Mouse (Mus musculus): ENCODE data around the gene Dand5.

Gene Dand5

DNA sequence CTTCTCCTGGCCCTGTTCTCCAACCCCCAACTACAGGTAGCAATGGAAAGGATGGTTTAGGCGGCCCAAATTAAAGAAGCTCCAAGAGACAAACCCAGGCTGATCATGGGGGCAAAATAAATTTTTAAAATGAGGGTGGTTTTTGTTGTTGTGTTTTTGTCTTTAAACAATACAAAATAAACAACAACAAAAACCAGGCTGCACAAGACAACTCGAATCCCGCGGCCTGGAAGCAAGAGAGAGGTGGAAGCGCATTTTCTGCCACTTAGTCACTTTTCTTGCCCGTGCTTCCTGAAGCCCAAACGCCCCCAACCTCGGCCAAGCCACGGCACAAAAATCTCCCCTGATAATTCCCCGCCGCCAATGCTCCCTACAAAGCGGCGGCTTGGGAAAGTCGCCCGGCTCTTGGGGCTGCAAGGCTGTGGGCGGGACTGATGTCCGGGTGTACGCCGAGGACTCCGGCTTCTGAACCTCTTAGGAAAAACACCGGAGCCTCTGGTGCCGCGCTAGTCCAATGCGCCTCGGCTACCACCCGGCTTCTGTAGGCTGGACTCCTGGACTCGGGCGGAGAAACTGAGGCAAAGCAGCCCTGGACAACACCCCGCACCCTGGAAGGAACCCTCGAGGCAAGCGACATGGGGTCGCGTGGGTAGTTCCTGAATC, 38.6 kb downstream of the Dand5 start:
- no peak for DNase-seq (ENCODE audit: low spot score)

DNA sequence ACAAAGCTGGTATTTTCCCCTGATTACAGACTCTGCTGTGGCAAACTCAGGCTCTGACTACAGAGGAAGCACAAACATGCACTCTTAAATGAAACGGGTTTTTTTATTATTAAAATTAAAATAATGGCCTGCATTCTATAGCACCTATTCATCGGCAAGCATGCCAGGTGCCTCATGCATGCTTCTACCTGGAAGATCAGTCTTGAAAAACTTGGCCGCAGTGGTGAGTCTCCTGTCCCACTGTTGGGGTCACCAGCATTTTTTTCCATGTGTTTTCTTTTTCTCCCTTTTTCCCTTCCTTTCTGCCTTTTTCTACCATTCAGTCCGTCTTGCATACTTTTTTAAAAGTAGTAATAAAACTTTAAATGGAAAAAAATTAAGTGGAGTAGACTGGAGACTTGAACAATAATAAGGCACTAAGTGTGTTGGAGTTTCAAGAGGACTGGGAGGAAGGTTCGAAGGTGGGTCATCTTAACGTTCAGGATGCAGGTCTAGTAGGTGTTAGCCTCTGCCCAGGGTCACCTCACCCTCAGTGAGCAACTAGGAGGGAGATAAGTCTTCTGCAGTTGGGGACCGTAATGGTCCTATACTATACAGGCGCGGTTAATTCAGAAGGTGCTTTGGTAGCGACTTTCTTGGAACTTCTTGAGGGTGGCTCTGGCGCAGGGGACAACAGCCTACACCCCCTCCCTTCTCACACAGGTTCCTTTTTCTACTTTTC, 39.3 kb downstream of the Dand5 start:
- no peak for DNase-seq (ENCODE audit: low spot score)

DNA sequence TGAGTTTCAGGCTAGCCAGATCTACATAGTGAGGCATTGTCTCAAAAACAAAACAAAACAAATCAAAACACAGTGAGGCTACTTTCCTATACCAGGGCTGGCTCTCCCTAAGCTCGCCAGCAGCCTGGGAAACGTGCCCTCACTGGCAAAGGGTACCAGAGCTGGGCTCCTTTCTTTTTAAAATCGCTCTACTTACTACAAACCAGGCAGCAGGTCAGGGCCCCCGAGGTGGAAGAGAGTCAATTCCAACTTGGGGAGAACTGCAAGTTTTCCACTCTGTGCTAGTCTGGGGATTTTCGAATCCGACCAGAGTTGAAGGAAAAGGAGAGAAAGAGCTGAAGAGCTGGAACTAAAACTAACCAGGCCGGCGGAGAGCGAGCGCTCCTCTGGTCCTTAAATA, 39.9 kb downstream of the Dand5 start:
- DNase-seq (ENCODE audit: low spot score): no peak

DNA sequence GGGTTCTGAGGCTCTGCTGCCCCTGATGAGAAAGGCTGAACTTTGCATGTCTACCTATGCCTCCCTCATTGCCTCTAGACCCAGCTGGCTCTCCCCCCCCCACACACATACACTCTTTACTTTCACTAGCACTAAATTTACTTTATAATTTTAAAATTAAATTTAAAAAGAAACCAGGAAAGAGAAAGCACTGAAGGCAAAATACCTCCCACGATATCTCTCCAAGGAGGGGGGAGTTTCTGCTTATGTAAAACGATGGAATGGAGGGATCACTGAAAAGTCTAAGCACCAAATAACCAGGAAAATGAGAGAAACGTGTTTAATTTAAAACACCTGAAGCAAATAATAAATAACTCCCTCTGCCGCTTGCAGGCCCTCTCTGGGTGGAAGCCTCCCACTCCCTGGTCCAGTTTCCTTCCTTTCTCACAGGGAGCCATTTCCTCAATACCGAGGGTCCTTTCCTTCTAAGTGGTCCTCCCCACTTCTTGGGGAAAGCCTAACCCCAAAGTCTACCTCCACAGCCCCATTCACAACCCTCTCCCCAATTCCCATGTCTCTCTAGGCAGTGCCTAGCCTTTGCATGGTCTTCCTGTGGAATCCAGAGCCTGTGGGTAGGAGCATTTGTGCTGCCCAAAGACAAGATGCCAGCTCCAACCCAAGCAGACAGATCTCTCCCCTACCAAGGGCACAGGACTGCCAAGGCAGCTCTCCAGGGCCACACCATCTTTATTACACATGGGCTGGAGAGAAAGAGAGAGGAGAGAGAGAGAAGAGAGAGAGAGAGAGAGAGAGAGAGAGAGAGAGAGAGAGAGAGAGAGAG, 40.7 kb downstream of the Dand5 start:
- no peak for DNase-seq (ENCODE audit: low spot score)

DNA sequence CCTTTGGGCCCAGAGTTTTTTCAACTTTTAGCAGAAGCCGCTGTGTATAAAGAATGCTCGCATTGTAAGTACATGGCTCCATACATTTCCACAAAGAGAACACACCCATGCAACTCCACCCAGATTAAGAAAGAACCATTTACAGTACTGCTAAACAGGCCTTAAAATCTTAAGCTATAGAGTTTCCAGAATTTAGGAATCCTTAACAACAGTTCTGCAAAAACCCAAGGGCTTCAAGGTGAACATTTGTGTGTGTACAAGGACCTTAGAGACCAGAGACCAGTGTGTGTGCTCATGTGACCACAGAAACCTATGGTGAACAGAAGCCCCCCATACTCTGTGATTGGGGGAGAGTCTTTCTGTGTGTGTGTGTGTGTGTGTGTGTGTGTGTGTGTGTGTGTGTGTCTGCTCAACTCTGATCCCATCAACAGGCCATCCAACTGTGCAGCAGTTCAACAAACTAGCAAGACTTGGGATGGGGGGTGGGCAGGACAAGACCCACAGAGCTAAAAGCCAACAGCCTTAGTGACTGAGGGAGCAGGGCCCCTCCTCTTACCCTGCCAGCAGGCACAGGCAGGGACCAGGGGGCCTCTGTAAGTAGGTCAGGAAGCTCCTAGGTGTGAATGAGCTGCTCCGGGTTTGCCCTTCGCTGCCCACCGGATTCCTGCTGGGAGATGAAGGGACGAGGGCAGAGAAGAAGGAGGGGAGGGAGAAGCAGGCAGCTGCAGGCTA, 41.5 kb downstream of the Dand5 start:
- no peak for DNase-seq (ENCODE audit: low spot score)

DNA sequence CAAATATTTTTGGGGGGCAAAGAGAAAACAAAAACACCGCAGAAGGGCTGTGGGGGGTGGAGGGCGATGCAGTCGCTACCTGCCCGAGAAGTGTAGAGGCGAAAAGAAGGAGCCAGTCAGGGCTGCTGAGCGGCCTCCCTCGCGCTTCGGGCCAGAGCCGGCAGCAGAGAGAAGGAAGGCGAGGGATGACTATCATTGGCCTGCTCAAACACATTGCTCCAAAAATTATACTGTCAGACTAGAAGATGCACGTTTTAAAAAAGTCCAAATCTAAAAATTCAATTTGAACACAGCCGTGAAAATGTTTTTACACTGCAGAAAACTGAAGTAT, 42.4 kb downstream of the Dand5 start:
- DNase-seq (ENCODE audit: low spot score): no peak

DNA sequence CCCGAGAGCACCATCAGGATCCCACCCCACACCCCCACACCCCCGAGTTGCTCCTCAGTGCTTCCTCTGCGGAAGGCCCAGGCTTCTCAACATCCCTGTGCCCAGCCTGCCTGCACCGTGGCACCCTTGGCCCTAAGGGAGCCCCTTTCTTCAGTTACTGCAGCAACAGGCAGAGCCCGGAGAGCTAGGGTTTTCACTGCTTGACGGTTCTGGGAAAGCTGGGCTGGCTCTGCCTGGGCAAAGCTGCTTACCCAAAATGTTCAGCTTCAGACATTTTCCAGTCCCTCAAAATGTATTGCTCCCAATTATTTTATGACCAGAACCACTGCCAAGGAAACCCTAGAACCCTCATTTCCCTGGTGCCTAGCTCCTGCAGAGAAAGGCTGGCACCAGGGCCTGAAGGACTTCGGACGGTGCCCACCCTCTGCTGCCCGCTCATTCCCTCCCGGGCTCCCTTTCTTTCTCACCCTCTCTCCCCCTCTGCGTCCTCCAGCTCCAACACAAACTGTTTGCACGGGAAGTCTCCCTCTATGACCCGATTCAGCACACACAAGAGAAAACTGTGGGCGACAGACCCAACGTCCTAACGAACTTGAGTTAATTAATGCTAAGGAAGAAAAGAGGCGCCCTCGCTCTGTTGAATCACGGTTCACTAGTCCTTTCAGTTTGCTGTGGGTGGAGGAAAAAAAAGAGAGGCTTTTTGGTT, 43.0 kb downstream of the Dand5 start:
- no peak for DNase-seq (ENCODE audit: low spot score)

DNA sequence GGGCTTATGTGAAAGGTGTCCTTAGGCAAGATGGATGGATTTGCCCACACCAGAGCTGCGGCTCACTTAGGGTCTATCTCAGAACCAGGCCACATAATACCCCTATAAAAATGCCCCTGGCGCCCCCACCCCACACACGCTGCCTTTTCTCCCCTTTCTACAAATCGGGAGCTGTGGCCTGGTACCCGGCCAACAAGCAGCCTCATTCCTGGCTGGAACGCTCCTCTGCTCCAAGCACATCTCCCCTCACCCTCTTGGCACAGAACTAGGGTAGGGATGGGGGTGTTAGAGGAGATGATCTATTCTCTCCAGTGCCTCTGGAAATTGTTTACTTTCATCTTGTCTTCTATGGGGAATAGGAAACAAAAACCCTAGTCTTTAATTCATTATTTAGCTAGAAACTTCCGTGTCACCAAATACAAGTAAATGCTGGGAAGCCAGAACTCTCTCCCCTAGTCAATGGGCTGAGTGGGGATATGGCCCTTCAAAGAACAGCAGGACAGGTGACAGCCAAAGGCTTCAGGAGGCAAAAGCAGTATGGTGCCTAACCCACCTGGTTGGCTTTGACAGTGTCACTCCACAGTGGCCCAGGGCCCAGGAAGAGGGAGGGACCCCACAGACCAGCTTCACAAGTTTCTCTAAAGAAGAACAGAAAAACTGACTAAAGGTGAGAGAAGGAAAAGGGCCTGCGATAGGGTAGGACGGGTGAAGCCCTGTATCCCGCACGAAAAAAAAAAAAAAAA, 43.8 kb downstream of the Dand5 start:
- DNase-seq (ENCODE audit: low spot score): no peak

DNA sequence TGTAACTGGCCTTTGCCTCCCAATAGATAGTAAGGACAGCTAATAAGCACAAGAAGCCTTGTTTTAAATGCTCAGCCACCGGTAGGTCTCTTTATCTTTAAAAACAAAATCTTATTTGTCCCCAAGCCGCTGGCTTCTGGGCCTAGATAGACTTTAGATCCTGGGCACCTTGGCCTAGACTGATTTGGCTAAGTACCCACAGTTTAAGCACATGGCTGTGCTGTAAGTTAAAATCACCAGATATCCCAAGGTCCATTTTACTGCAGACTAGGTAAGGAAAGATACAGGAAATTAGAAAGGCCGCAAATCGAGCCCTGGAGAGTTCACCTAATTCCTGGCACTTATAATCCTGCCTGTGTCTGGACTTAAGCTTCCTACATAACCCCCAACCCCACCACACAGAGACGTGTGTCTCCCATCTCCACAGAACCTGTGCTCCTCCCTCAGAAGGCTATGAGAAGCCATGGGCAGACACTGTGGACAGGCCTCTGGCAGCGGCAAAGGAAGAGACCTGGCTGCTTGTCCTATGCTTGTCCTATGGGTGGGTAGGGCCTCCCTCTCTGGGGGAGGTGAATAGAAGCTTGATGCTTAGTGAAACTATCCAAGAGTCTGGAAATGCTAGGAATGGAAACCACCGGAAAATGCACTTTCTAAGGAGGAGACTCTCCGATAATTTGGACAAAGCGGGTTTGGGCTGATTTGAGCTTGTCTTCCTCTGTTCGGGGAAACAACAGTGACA, 44.6 kb downstream of the Dand5 start:
- no peak for DNase-seq (ENCODE audit: low spot score)

DNA sequence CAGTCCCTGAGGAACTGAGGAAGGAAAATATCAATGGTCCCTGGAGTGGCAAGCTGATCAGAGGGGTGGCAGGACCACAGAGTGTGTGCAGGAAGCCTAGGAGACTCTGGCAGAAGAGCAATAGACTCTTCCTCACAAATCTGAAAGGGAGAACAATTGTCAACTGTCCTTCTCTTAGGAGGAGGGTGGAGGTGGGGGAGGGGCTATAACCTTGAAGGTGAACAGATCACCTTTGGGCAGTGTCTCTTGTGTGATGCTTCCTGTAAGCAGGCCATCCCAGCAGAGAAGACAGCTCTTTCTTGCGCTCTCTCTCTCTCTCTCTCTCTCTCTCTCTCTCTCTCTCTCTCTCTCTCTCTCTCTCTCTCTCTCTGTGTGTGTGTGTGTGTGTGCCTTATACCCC, 46.1 kb downstream of the Dand5 start:
- DNase-seq (ENCODE audit: low spot score): no peak

DNA sequence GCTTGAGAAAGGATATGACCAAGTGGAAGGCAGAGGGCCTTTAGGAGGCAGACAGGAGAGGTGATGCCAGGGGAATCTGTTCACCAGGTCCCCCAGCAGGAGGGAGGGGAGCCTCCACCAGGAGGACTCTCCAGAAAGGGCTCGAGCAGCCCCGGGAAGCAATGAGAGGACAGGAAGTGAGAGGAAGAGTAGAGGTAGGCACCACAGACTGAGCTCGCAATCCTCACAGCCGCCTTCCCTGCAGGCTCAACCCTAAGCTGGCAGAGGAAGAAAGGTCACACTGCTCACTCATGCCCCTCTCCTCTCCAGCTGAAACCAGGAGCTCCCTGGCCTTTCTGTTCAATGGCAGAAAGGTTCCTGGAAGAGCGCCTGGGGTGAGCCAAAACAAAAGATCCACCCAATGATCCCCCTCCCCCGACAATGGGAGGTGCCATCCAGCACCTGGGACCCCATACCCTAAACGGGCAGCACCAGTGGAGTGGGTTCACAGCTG, 47.0 kb downstream of the Dand5 start:
- DNase-seq (ENCODE audit: low spot score): no peak

DNA sequence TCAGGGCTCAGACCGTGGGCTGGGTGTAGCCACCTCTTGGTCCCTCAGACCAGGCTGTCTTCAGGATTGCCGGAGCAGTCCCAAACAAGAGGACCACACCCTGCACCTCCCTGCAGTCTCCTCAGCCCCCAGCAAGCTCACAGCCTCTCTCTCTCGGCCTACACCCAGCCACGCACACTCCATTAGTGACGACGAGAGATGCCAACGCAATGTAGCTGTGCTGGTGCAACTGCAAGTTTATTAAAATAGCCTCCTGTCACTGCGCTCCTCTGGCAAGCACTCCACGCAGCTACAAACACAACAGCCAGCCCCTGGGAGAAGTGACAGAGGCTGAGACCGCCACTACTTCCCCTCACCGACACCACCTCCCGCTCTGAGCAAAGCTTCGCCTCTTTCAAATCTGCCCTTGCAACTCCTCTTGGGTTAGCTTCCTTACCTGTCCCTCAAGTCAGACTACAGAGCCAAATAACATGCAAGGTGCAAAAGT, 47.5 kb downstream of the Dand5 start:
- no peak for DNase-seq (ENCODE audit: low spot score)

DNA sequence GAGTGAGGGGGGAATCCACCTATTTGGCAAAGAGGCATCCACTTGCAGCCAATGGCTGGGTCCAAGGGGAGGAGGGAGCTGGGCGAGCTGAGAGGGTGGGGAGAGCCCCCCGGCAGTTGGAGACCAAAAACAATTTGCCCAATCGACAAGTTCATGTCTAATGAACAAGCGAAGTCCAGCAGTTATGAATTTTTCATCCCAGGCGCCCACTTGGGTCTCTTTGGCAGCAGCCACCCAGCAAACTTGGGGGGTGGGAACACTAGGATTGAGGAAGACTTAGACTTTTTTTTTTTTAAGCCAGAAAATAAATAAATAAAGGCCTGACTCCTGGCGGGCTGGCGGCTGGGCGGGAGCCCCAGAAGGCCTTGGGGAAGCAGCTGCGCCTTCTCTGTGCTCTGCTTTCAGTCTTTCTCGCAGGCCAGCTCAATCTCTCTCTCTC, 48.1 kb downstream of the Dand5 start:
- DNase-seq (ENCODE audit: low spot score): no peak

DNA sequence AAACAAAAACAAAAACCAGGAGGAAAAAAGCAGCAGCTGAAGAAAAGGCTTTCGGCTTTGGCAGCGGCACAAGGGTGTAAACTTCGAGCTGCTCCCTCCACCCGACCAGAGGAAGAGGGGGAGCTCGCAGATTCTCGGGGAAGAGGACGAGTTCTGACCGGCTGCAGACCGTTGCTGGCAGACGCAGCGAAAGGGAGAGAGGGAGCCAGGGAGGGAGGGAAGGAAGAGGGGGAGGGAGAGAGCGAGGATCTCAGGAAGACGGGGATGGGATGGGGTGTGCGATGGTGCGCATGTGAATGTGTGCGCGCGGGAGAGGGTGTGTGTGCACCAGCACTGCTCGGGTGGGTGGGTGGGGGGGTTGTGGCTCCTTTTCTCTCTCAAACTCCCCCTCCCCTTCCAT, 48.8 kb downstream of the Dand5 start:
- no peak for DNase-seq (ENCODE audit: low spot score)

DNA sequence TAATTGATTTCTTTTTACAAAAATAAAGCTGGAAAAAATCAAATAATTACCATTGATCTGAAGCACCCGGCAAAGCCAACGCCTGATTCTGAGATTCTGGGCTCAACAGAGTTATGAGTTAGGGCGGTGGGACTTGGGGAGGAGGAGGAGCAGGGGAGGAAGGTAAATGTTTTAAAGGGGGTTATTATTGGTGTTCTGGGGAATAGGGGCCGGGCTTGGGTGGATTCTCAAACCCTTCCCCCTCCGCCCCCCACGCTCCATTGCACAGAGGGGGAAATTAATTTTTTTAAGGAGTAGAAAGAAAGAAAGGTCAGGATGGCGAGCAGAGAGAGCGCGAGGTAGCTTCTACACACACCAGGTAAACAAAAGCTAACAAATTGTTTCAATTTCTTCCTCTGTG, 49.3 kb downstream of the Dand5 start:
- DNase-seq (ENCODE audit: low spot score): no peak

DNA sequence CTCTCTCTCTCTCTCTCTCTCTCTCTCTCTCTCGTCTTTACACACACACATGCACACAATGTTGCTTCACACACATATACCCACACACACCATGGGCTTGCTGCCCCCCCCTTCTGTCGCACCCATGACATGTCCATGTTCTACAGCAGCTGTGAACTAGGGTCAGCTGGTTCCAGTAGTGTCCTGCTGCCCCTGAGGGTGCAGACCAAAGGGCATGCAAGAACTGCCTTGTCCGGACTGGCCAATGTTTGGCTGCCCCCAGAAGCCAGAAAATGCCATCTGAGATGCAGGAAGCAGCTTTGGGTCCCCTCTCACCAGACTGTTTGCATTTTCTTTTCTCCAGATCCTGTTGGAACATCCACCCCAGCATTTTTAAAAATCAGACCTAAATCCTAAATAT, 50.0 kb downstream of the Dand5 start:
- no peak for DNase-seq (ENCODE audit: low spot score)

DNA sequence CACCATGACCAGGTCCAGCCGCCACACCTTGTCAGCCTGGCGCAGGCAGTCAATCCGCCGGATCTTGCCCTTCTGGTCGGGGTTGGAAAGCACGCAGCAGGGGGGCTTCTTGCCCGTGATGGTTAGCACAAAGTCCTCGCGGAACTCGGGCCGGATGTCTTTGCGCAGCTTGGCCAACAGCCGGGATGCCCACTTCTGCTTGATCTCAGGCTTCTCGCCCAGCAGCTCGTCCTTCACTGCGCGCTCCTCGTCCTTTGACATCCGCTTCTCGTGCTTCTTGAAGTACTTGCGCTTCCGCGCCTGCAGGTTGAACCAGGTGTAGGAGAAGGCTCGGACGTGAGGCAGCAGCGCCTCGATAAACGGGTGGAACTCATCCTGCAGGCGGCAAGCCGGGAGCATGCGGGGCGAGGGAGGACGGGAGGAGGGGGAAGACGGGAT, 50.7 kb downstream of the Dand5 start:
- no peak for DNase-seq (ENCODE audit: low spot score)

DNA sequence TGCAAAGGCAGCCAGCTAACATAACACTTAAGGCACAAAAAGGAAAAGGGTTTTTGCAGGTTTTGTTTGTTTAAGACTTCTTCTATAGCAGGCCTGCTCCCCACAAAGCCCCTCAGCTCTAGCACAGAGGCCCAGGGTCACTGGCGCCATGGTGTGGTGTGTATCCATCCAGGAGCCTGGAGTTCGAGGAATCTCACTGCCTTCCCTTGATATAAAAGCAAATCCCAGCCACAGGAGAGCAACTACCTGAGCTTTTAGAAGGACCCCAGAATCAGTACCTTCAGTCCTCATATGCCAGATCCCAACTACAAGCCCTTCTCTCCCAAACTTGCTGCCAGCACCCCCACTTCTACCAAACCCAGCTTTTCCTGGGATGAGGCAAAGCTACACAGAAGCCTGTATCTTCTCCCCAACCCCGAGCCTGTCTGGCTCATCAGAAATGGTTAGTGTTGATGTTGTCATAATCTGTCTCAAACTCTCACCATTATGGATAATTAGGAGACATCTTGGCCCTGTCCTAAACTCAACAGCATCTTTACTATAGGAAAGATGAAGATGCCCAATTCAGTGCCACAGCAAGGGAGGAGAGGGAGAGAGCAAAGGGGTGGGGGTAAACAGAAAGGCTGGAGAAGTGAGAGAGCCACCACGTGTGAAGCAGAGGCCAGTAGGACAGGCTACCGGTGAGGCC, 51.5 kb downstream of the Dand5 start:
- DNase-seq (ENCODE audit: low spot score): no peak

Measured in layer of hippocampus, adult 9-10 months (tissue).